Mouse (Mus musculus): ENCODE data around the gene Kcnj11. TPM values are rescaled to one million over a fixed set of nuclear protein-coding genes. Genes with fewer than 3 reads are reported as not detected.

Gene Kcnj11
- polyA plus RNA-seq, 1 experiment from 2014 or later = 0.14 TPM

Other genes starting within 250 kb of the Kcnj11 start
- gene Kdelr1, start 228.0 kb downstream of the Kcnj11 start, polyA plus RNA-seq (2015; fragmentation: Nextera tagmentation; extraction: Ambion mirVana) = 96.4 and 97.3 TPM in 2 replicates
- gene Grin2d, start 222.4 kb downstream of the Kcnj11 start, polyA plus RNA-seq (2015; fragmentation: Nextera tagmentation; extraction: Ambion mirVana) = 0.19 and 0.25 TPM in 2 replicates
- 1.5 and 1.8 TPM in 2 replicates for gene Syngr4, start 204.1 kb downstream of the Kcnj11 start, polyA plus RNA-seq (2015; fragmentation: Nextera tagmentation; extraction: Ambion mirVana)
- 7.1 and 8.4 TPM in 2 replicates for gene Tmem143, start 203.8 kb downstream of the Kcnj11 start, polyA plus RNA-seq (2015; fragmentation: Nextera tagmentation; extraction: Ambion mirVana)
- gene Emp3, start 179.4 kb downstream of the Kcnj11 start, polyA plus RNA-seq (2015; fragmentation: Nextera tagmentation; extraction: Ambion mirVana) = 187 and 216 TPM in 2 replicates
- gene Ccdc114, start 176.7 kb downstream of the Kcnj11 start, polyA plus RNA-seq (2015; fragmentation: Nextera tagmentation; extraction: Ambion mirVana) = 11.7 and 11.8 TPM in 2 replicates
- 0.66 and 0.87 TPM in 2 replicates for gene Abcc6, start 70.5 kb downstream of the Kcnj11 start, polyA plus RNA-seq (2015; fragmentation: Nextera tagmentation; extraction: Ambion mirVana)
- 43.3 and 44.4 TPM in 2 replicates for gene Nomo1, start 67.1 kb downstream of the Kcnj11 start, polyA plus RNA-seq (2015; fragmentation: Nextera tagmentation; extraction: Ambion mirVana)
- 2.6 and 3.5 TPM in 2 replicates for gene Abcc8, start 79.3 kb upstream of the Kcnj11 start, polyA plus RNA-seq (2015; fragmentation: Nextera tagmentation; extraction: Ambion mirVana)
- gene Ush1c, start 137.7 kb upstream of the Kcnj11 start, polyA plus RNA-seq (2015; fragmentation: Nextera tagmentation; extraction: Ambion mirVana) = 23.9 and 26.1 TPM in 2 replicates
- gene Otog, start 140.2 kb upstream of the Kcnj11 start, polyA plus RNA-seq (2015; fragmentation: Nextera tagmentation; extraction: Ambion mirVana) = 0.05 and 0.08 TPM in 2 replicates